Mouse (Mus musculus) hindbrain, embryonic 13.5 days (tissue): ENCODE results near the gene Mrpl52. TPM values are rescaled to one million over a fixed set of nuclear protein-coding genes. Genes with fewer than 3 reads are reported as not detected.

Experiments used
- ATAC-seq: fragments of 200-750 bp; cut with Nextera tagmentation; 2 replicates; pipeline ENCODE4 v1.8.0; 2017; ENCODE audit warnings: moderate TSS enrichment; ENCODE audit not compliant: low FRiP score
- H3K27ac ChIP-seq: fragments of 300-500 bp; sonication (generic); 2 replicates; pipeline ENCODE4 v1.5.1; 2015; ENCODE audit warnings: inconsistent platforms, mild to moderate bottlenecking, moderate library complexity
- H3K27me3 ChIP-seq: fragments of 300-500 bp; sonication (generic); 2 replicates; pipeline ENCODE4 v1.6.1; 2015; ENCODE audit warnings: mild to moderate bottlenecking, inconsistent platforms
- H3K36me3 ChIP-seq: fragments of 300-500 bp; sonication (generic); 2 replicates; pipeline ENCODE4 v1.6.1; 2015; ENCODE audit warnings: mild to moderate bottlenecking, inconsistent platforms
- H3K4me1 ChIP-seq: fragments of 300-500 bp; sonication (generic); replicated peaks from 2 replicates; pipeline ENCODE4 v1.6.1; 2015; ENCODE audit warnings: inconsistent platforms
- H3K4me2 ChIP-seq: fragments of 300-500 bp; sonication (generic); 2 replicates; pipeline ENCODE4 v1.6.1; 2015; ENCODE audit warnings: inconsistent platforms, mild to moderate bottlenecking, moderate library complexity
- H3K4me3 ChIP-seq: fragments of 300-500 bp; sonication (generic); 2 replicates; pipeline ENCODE4 v1.5.1; 2015; ENCODE audit warnings: mild to moderate bottlenecking, inconsistent platforms
- H3K9ac ChIP-seq: fragments of 300-500 bp; sonication (generic); 2 replicates; pipeline ENCODE4 v1.6.1; 2015; ENCODE audit warnings: mild to moderate bottlenecking, inconsistent platforms
- H3K9me3 ChIP-seq: fragments of 300-500 bp; sonication (generic); 2 replicates; pipeline ENCODE4 v1.6.1; 2016; ENCODE audit warnings: inconsistent platforms
- WGBS: fragments of 180-500 bp; shearing (Covaris S2); methylation state at CpG from one replicate; pipeline ENCODE4 v1.1.7; 2015; 5-methylcytosine and 5-hydroxymethylcytosine counted together
- polyA plus RNA-seq: library from polyadenylated mRNA; unstranded; fragments of >200 nt; fragmentation: Nextera tagmentation; extraction: Ambion mirVana; gene quantifications from 2 replicates; pipeline ENCODE4 v1.2.1, GENCODE M21; 2015

The Mrpl52 gene
- polyA plus RNA-seq, 1 experiment from 2014 or later: 298 TPM

GRCm38 (mm10) chr14:54396685-54397084 lies 30.0 kb upstream of the Mrpl52 start:
- Histone ChIP-seq H3K27me3 (no peaks in the 10 kb centered on the region), H3K36me3 (no peaks in the 10 kb centered on the region), H3K4me2 (no peak overlapping the region), H3K9me3 (no peaks in the 10 kb centered on the region), H3K4me1 (no peaks in the 10 kb centered on the region), H3K9ac (no peak overlapping the region), H3K4me3 (no peak overlapping the region), H3K27ac (no peak overlapping the region)
- 91% methylated on average over 7 of the region's 7 CpGs for WGBS
- no peak for ATAC-seq

- 74% methylated on average over 7 of the region's 7 CpGs for WGBS
- no peaks in the 10 kb centered on the region for H3K36me3 ChIP-seq
- H3K4me2 ChIP-seq: no peak overlapping the region
- no peak for ATAC-seq
- H3K9ac ChIP-seq: no peak overlapping the region
- no peaks in the 10 kb centered on the region for H3K4me1 ChIP-seq
- no peaks in the 10 kb centered on the region for H3K9me3 ChIP-seq
- H3K27me3 ChIP-seq: no peaks in the 10 kb centered on the region
- no peak overlapping the region for H3K27ac ChIP-seq
- H3K4me3 ChIP-seq: no peak overlapping the region
Measured at GRCm38 (mm10) chr14:54397872-54398527, 28.7 kb upstream of the Mrpl52 start.

- ATAC-seq: no peak
- 78% methylated on average over 7 of the region's 7 CpGs for WGBS
Measured at GRCm38 (mm10) chr14:54398528-54398916, 28.2 kb upstream of the Mrpl52 start.

GRCm38 (mm10) chr14:54398921-54399382 lies 27.8 kb upstream of the Mrpl52 start:
- H3K27me3 ChIP-seq: no peaks in the 10 kb centered on the region
- no peaks in the 10 kb centered on the region for H3K4me1 ChIP-seq
- H3K9me3 ChIP-seq: no peaks in the 10 kb centered on the region
- H3K4me2 ChIP-seq: no peak overlapping the region
- ATAC-seq: no peak
- H3K9ac ChIP-seq: no peak overlapping the region
- H3K27ac ChIP-seq: no peak overlapping the region
- H3K4me3 ChIP-seq: no peak overlapping the region
- WGBS: 60% methylated on average over 8 of the region's 8 CpGs
- no peaks in the 10 kb centered on the region for H3K36me3 ChIP-seq

More at GRCm38 (mm10) chr14:54398528-54398916, 28.2 kb upstream of the Mrpl52 start:
- no peaks in the 10 kb centered on the region for H3K9me3 ChIP-seq
- H3K27ac ChIP-seq: no peak overlapping the region
- no peaks in the 10 kb centered on the region for H3K27me3 ChIP-seq
- H3K4me1 ChIP-seq: no peaks in the 10 kb centered on the region
- H3K4me2 ChIP-seq: no peak overlapping the region
- H3K9ac ChIP-seq: no peak overlapping the region
- H3K36me3 ChIP-seq: no peaks in the 10 kb centered on the region
- no peak overlapping the region for H3K4me3 ChIP-seq

GRCm38 (mm10) chr14:54401723-54402122 lies 25.0 kb upstream of the Mrpl52 start:
- Histone ChIP-seq H3K27me3 (no peaks in the 10 kb centered on the region), H3K4me2 (no peak overlapping the region), H3K36me3 (no peaks in the 10 kb centered on the region), H3K9me3 (no peaks in the 10 kb centered on the region), H3K27ac (no peak overlapping the region), H3K4me1 (no peaks in the 10 kb centered on the region), H3K4me3 (no peak overlapping the region), H3K9ac (no peak overlapping the region)
- 89% methylated on average over 3 of the region's 3 CpGs for WGBS
- ATAC-seq: no peak

GRCm38 (mm10) chr14:54408336-54409056 lies 18.2 kb upstream of the Mrpl52 start:
- H3K4me2 ChIP-seq: 0 out of 2 replicates have a peak overlapping the region, but pooled peaks have one; percentile 6
- H3K27me3 ChIP-seq: peaks cover 10% of the 10 kb centered on the region
- no peaks in the 10 kb centered on the region for H3K36me3 ChIP-seq
- WGBS: 82% methylated on average over 25 of the region's 25 CpGs
- H3K9me3 ChIP-seq: no peaks in the 10 kb centered on the region
- H3K27ac ChIP-seq: no peak overlapping the region
- H3K4me3 ChIP-seq: no peak overlapping the region
- no peak for ATAC-seq
- H3K9ac ChIP-seq: no peak overlapping the region
- 0 out of 2 replicates have a peak, but pooled peaks cover 8% of the 10 kb centered on the region for H3K4me1 ChIP-seq

- no peaks in the 10 kb centered on the region for H3K9me3 ChIP-seq
- H3K4me1 ChIP-seq: peaks cover 14% of the 10 kb centered on the region; the same call in 1 of the 2 replicates
- H3K27ac ChIP-seq: no peak overlapping the region
- ATAC-seq: no peak
- peaks cover 16% of the 10 kb centered on the region for H3K27me3 ChIP-seq
- H3K9ac ChIP-seq: no peak overlapping the region
- 78% methylated on average over 7 of the region's 7 CpGs for WGBS
- H3K4me3 ChIP-seq: no peak overlapping the region
- H3K4me2 ChIP-seq: no peak overlapping the region
- H3K36me3 ChIP-seq: no peaks in the 10 kb centered on the region
Measured at GRCm38 (mm10) chr14:54409057-54409645, 17.6 kb upstream of the Mrpl52 start.

GRCm38 (mm10) chr14:54409980-54410810 lies 16.5 kb upstream of the Mrpl52 start:
- 43% methylated on average over 17 of the region's 17 CpGs for WGBS
- peak overlapping the region; percentile 61; the same call in 1 of the 2 replicates for H3K27ac ChIP-seq
- H3K9me3 ChIP-seq: no peaks in the 10 kb centered on the region
- peak overlapping the region; percentile 21; the same call in 1 of the 2 replicates for H3K4me2 ChIP-seq
- H3K9ac ChIP-seq: no peak overlapping the region
- peaks cover 26% of the 10 kb centered on the region for H3K27me3 ChIP-seq
- ATAC-seq: no peak
- no peaks in the 10 kb centered on the region for H3K36me3 ChIP-seq
- peaks cover 16% of the 10 kb centered on the region; the same call in 1 of the 2 replicates for H3K4me1 ChIP-seq
- no peak overlapping the region for H3K4me3 ChIP-seq

- no peak overlapping the region for H3K9ac ChIP-seq
- H3K4me3 ChIP-seq: no peak overlapping the region
- peaks cover 41% of the 10 kb centered on the region for H3K27me3 ChIP-seq
- no peak overlapping the region for H3K27ac ChIP-seq
- H3K9me3 ChIP-seq: no peaks in the 10 kb centered on the region
- peaks cover 21% of the 10 kb centered on the region; the same call in 1 of the 2 replicates for H3K4me1 ChIP-seq
- 38% methylated on average over 9 of the region's 9 CpGs for WGBS
- no peaks in the 10 kb centered on the region for H3K36me3 ChIP-seq
- no peak overlapping the region for H3K4me2 ChIP-seq
- no peak for ATAC-seq
Measured at GRCm38 (mm10) chr14:54412000-54412576, 14.6 kb upstream of the Mrpl52 start.

GRCm38 (mm10) chr14:54412629-54413170 lies 14.0 kb upstream of the Mrpl52 start:
- ATAC-seq: no peak
- no peak overlapping the region for H3K9ac ChIP-seq
- H3K4me2 ChIP-seq: peak overlapping the region; percentile 6; the same call in 1 of the 2 replicates
- no peaks in the 10 kb centered on the region for H3K36me3 ChIP-seq
- H3K9me3 ChIP-seq: no peaks in the 10 kb centered on the region
- peaks cover 47% of the 10 kb centered on the region for H3K27me3 ChIP-seq
- 32% methylated on average over 2 of the region's 2 CpGs for WGBS
- no peak overlapping the region for H3K4me3 ChIP-seq
- 0 out of 2 replicates have a peak overlapping the region, but pooled peaks have one; percentile 25 for H3K27ac ChIP-seq
- H3K4me1 ChIP-seq: peaks cover 21% of the 10 kb centered on the region
